Mouse (Mus musculus): ENCODE measurements around the gene Dbndd1. TPM values are rescaled to one million over a fixed set of nuclear protein-coding genes. Genes with fewer than 3 reads are reported as not detected.
"Not testable (repeated sequence)": the region's sequence is repeated elsewhere in the genome, so short reads cannot be mapped to it uniquely, and the experiment has no call there.

Gene Dbndd1
- polyA plus RNA-seq (2012; ENCODE audit: insufficient read depth, insufficient read length, missing spikeins): not detected in 2 replicates

GRCm38 (mm10) chr8:123514781-123515539 lies at the start of gene Dbndd1:
Gene Dbndd1 (minus strand): TSS chr8:123515463.
- Histone ChIP-seq H3K4me3 (ENCODE audit: insufficient read depth, low read length) (peak within 1 kb of the TSS; percentile 42), H3K27ac (ENCODE audit: insufficient read depth, low read depth, low read length) (no peak within 1 kb of the TSS), H3K4me1 (ENCODE audit: control insufficient read depth, insufficient read depth, low read length) (peaks cover 5% of the 10 kb centered on the region)
- TF ChIP-seq CTCF (IDR thresholded peaks at IDR 0.05; ENCODE audit: low read depth, low read length) (no peak), POLR2A (IDR thresholded peaks at IDR 0.05; ENCODE audit: borderline replicate concordance, low read depth, low read length) (no peak)

- H3K4me1 ChIP-seq (ENCODE audit: control insufficient read depth, insufficient read depth, low read length); H3K27ac ChIP-seq (ENCODE audit: insufficient read depth, low read depth, low read length); H3K4me3 ChIP-seq (ENCODE audit: insufficient read depth, low read length): not testable (repeated sequence)
Measured at GRCm38 (mm10) chr8:123564221-123564620, 49.0 kb upstream of the Dbndd1 start.

GRCm38 (mm10) chr8:123537641-123538040 lies 22.4 kb upstream of the Dbndd1 start:
- not testable (repeated sequence) for H3K27ac ChIP-seq (ENCODE audit: insufficient read depth, low read depth, low read length); H3K4me1 ChIP-seq (ENCODE audit: control insufficient read depth, insufficient read depth, low read length); H3K4me3 ChIP-seq (ENCODE audit: insufficient read depth, low read length)

GRCm38 (mm10) chr8:123536990-123537380 lies 21.7 kb upstream of the Dbndd1 start:
- TF ChIP-seq POLR2A (IDR thresholded peaks at IDR 0.05; ENCODE audit: borderline replicate concordance, low read depth, low read length) (no peak), CTCF (IDR thresholded peaks at IDR 0.05; ENCODE audit: low read depth, low read length) (no peak)
- Histone ChIP-seq H3K4me1 (ENCODE audit: control insufficient read depth, insufficient read depth, low read length) (no peaks in the 10 kb centered on the region), H3K4me3 (ENCODE audit: insufficient read depth, low read length) (no peak overlapping the region), H3K27ac (ENCODE audit: insufficient read depth, low read depth, low read length) (no peak overlapping the region)

- no peak overlapping the region for H3K27ac ChIP-seq (ENCODE audit: insufficient read depth, low read depth, low read length)
- no peak for TF ChIP-seq CTCF (IDR thresholded peaks at IDR 0.05; ENCODE audit: low read depth, low read length)
- TF ChIP-seq POLR2A (IDR thresholded peaks at IDR 0.05; ENCODE audit: borderline replicate concordance, low read depth, low read length): no peak
- no peaks in the 10 kb centered on the region for H3K4me1 ChIP-seq (ENCODE audit: control insufficient read depth, insufficient read depth, low read length)
- no peak overlapping the region for H3K4me3 ChIP-seq (ENCODE audit: insufficient read depth, low read length)
Measured at GRCm38 (mm10) chr8:123536242-123536989, 21.2 kb upstream of the Dbndd1 start.

- no peak overlapping the region for H3K4me3 ChIP-seq (ENCODE audit: insufficient read depth, low read length)
- TF ChIP-seq POLR2A (IDR thresholded peaks at IDR 0.05; ENCODE audit: borderline replicate concordance, low read depth, low read length) (no peak), CTCF (IDR thresholded peaks at IDR 0.05; ENCODE audit: low read depth, low read length) (no peak)
Measured at GRCm38 (mm10) chr8:123527720-123528489, 12.6 kb upstream of the Dbndd1 start.

GRCm38 (mm10) chr8:123520048-123520447 lies 4.8 kb upstream of the Dbndd1 start:
- H3K4me3 ChIP-seq (ENCODE audit: insufficient read depth, low read length); H3K4me1 ChIP-seq (ENCODE audit: control insufficient read depth, insufficient read depth, low read length); H3K27ac ChIP-seq (ENCODE audit: insufficient read depth, low read depth, low read length): not testable (repeated sequence)

More at GRCm38 (mm10) chr8:123527720-123528489, 12.6 kb upstream of the Dbndd1 start:
- Histone ChIP-seq H3K4me1 (ENCODE audit: control insufficient read depth, insufficient read depth, low read length) (peaks cover 8% of the 10 kb centered on the region), H3K27ac (ENCODE audit: insufficient read depth, low read depth, low read length) (no peak overlapping the region)

- Histone ChIP-seq H3K4me3 (ENCODE audit: insufficient read depth, low read length) (peak within 1 kb of the TSS; percentile 94), H3K4me1 (ENCODE audit: control insufficient read depth, insufficient read depth, low read length) (peaks cover 5% of the 10 kb centered on the region), H3K27ac (ENCODE audit: insufficient read depth, low read depth, low read length) (no peak within 1 kb of the TSS)
- no peak for TF ChIP-seq CTCF (IDR thresholded peaks at IDR 0.05; ENCODE audit: low read depth, low read length)
- TF ChIP-seq POLR2A (IDR thresholded peaks at IDR 0.05; ENCODE audit: borderline replicate concordance, low read depth, low read length): no peak
Measured at GRCm38 (mm10) chr8:123518667-123519066, 3.4 kb upstream of the Dbndd1 start, which contains the start of gene Gas8. Gene Gas8 (plus strand): TSS chr8:123518834.

- Histone ChIP-seq H3K27ac (ENCODE audit: insufficient read depth, low read depth, low read length) (no peak overlapping the region), H3K4me1 (ENCODE audit: control insufficient read depth, insufficient read depth, low read length) (peaks cover 5% of the 10 kb centered on the region), H3K4me3 (ENCODE audit: insufficient read depth, low read length) (peak overlapping the region; percentile 41; the same call in 1 of the 2 replicates)
- no peak for TF ChIP-seq POLR2A (IDR thresholded peaks at IDR 0.05; ENCODE audit: borderline replicate concordance, low read depth, low read length)
- TF ChIP-seq CTCF (IDR thresholded peaks at IDR 0.05; ENCODE audit: low read depth, low read length): no peak
Measured at GRCm38 (mm10) chr8:123518172-123518571, 2.9 kb upstream of the Dbndd1 start.

- peaks cover 5% of the 10 kb centered on the region for H3K4me1 ChIP-seq (ENCODE audit: control insufficient read depth, insufficient read depth, low read length)
- H3K27ac ChIP-seq (ENCODE audit: insufficient read depth, low read depth, low read length): no peak overlapping the region
- TF ChIP-seq POLR2A (IDR thresholded peaks at IDR 0.05; ENCODE audit: borderline replicate concordance, low read depth, low read length) (no peak), CTCF (IDR thresholded peaks at IDR 0.05; ENCODE audit: low read depth, low read length) (no peak)
- no peak overlapping the region for H3K4me3 ChIP-seq (ENCODE audit: insufficient read depth, low read length)
Measured at GRCm38 (mm10) chr8:123516596-123516995, 1.3 kb upstream of the Dbndd1 start.
